Mouse (Mus musculus) neural tube, embryonic 12.5 days (tissue): ENCODE data around the gene Nlrp14. TPM values are rescaled to one million over a fixed set of nuclear protein-coding genes. Genes with fewer than 3 reads are reported as not detected.

Source experiments
- ATAC-seq: fragments of 200-750 bp; cut with Nextera tagmentation; 2 replicates; pipeline ENCODE4 v1.8.0; 2017; ENCODE audit warnings: low read depth, mild to moderate bottlenecking, moderate TSS enrichment, moderate library complexity; ENCODE audit not compliant: low FRiP score
- H3K27ac ChIP-seq: fragments of 300-500 bp; sonication (generic); 2 replicates; pipeline ENCODE4 v1.5.1; 2016
- H3K27me3 ChIP-seq: fragments of 300-500 bp; sonication (generic); replicated peaks from 2 replicates; pipeline ENCODE4 v1.6.1; 2016; ENCODE audit warnings: mild to moderate bottlenecking
- H3K36me3 ChIP-seq: fragments of 300-500 bp; sonication (generic); 2 replicates; pipeline ENCODE4 v1.6.1; 2016; ENCODE audit warnings: mild to moderate bottlenecking
- H3K4me1 ChIP-seq: fragments of 300-500 bp; sonication (generic); 2 replicates; pipeline ENCODE4 v1.6.1; 2016
- H3K4me2 ChIP-seq: fragments of 300-500 bp; sonication (generic); replicated peaks from 2 replicates; pipeline ENCODE4 v1.6.1; 2016; ENCODE audit warnings: mild to moderate bottlenecking
- H3K4me3 ChIP-seq: fragments of 300-500 bp; sonication (generic); 2 replicates; pipeline ENCODE4 v1.5.1; 2016
- H3K9ac ChIP-seq: fragments of 300-500 bp; sonication (generic); 2 replicates; pipeline ENCODE4 v1.6.1; 2016; ENCODE audit warnings: mild to moderate bottlenecking
- H3K9me3 ChIP-seq: fragments of 300-500 bp; sonication (generic); 2 replicates; pipeline ENCODE4 v1.6.1; 2016; ENCODE audit warnings: mild to moderate bottlenecking
- WGBS: fragments of 180-500 bp; shearing (Covaris S2); methylation state at CpG from one replicate; pipeline ENCODE4 v1.1.7; 2016; 5-methylcytosine and 5-hydroxymethylcytosine counted together
- polyA plus RNA-seq: library from polyadenylated mRNA; unstranded; fragments of >200 nt; fragmentation: Nextera tagmentation; extraction: Ambion mirVana; gene quantifications from 2 replicates; pipeline ENCODE4 v1.2.1, GENCODE M21; 2016

Nlrp14 gene
- polyA plus RNA-seq, 1 experiment from 2014 or later = not detected

- ATAC-seq = no peak
- Histone ChIP-seq H3K4me1 (no peaks in the 10 kb centered on the region), H3K4me3 (no peak overlapping the region), H3K9me3 (no peaks in the 10 kb centered on the region), H3K36me3 (no peaks in the 10 kb centered on the region), H3K4me2 (no peak overlapping the region), H3K9ac (no peak overlapping the region), H3K27ac (no peak overlapping the region), H3K27me3 (no peaks in the 10 kb centered on the region)
- WGBS = 87% methylated on average over 5 of the region's 5 CpGs
These were observed 74.6 kb downstream of the Nlrp14 start for GRCm38 (mm10) chr7:107241371-107241883.

Other genes with a start within 250 kb of the Nlrp14 start
- gene Olfr709-ps1, start 234.8 kb upstream of the Nlrp14 start, polyA plus RNA-seq = not detected in 2 replicates
- not detected in 2 replicates for gene Olfr710, start 218.7 kb upstream of the Nlrp14 start, polyA plus RNA-seq
- not detected in 2 replicates for gene Olfr6, start 203.1 kb upstream of the Nlrp14 start, polyA plus RNA-seq
- not detected in 2 replicates for gene Olfr711, start 191.5 kb upstream of the Nlrp14 start, polyA plus RNA-seq
- not detected in 2 replicates for gene Olfr2, start 160.9 kb upstream of the Nlrp14 start, polyA plus RNA-seq
- not detected in 2 replicates for gene Olfr713, start 135.8 kb upstream of the Nlrp14 start, polyA plus RNA-seq
- not detected in 2 replicates for gene Olfr714, start 96.0 kb upstream of the Nlrp14 start, polyA plus RNA-seq
- not detected in 2 replicates for gene Olfr17, start 73.8 kb upstream of the Nlrp14 start, polyA plus RNA-seq
- gene Olfr715b, start 56.6 kb upstream of the Nlrp14 start, polyA plus RNA-seq = not detected in 2 replicates
- gene Olfr715, start 35.9 kb upstream of the Nlrp14 start, polyA plus RNA-seq = not detected in 2 replicates
- not detected in 2 replicates for gene Olfr716, start 28.7 kb upstream of the Nlrp14 start, polyA plus RNA-seq
- not detected in 2 replicates for gene Rbmxl2, start 42.5 kb downstream of the Nlrp14 start, polyA plus RNA-seq
- gene Syt9, start 203.7 kb downstream of the Nlrp14 start, polyA plus RNA-seq = 5.9 and 7.9 TPM in 2 replicates